Mouse (Mus musculus) monocyte, adult 2 months (primary cell): ENCODE measurements around the gene Nap1l1.
A peak's percentile ranks its signal among the peaks of the same experiment; 100 is the strongest.
"Not testable (repeated sequence)": the region's sequence is repeated elsewhere in the genome, so short reads cannot be mapped to it uniquely, and the experiment has no call there.

Experiments
- DNase-seq, 2 experiments: peaks; one replicate each; pipeline ENCODE4 v3.0.0; 2022; ENCODE audit warnings: low spot score in 2 of 2, low read depth in 1 of 2

The Nap1l1 gene

DNA sequence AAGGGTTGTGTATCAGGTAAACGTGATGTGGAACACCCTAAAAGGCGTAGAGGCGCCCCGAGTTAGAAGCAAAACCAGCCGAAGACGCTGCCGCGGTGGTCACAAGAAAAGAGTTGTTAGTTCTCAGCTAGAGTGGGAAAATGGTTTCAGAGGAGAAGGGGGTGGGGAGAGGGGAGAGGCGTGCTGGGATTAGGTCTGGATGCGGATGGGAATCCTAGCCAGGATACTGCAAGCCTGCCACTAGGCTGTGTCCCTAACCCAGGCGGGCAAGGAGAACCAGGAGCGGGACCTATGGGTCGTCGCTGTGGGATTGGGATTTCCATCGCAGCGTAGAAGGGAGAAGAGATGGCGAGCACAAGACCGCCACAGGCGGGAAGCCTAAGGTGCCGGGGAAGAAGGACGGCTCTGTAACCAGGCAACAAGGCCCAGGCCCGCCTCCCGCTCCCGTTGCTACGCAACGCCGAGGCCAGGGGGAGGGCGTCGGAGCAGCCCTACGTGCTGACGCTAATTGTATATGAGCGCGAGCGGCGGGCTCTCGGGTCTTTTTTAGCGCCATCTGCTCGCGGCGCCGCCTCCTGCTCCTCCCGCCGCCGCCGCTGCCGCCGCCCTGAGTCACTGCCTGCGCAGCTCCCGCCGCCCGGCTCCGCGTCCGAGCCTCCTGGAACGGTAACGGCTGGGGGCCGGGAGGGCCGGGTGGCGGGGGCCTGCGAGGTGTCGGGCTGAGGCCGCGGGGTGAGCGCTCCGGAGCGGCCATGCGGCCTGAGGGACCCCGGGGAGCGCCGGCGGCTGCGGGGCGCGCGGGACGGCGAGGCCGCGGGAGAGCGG lies at the start of gene Nap1l1:
Nap1l1 (plus strand) TSS at position 538 of the 825 bp plus-strand sequence.
- DNase-seq: peak; percentile 90 to 96

DNA sequence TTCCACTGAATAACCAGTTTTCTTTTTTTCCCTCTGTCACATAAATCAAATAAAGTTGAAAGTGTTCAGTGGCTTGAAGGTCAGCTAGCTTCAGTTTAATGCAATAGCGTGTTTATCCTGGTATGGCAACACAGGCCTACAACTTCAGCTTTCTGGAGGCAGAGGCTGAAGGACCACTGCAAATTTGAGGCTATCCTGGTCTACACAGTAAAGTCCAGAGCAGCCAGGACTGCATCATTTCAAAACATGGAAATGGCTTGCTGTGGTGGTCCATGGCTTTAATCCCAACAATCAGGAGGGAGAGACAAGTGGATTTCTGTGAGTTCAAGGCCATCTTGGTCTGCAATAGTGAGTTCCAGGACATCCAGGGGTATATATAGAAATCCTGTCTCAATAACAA lies 46.5 kb upstream of the Nap1l1 start:
- no peak for DNase-seq

DNA sequence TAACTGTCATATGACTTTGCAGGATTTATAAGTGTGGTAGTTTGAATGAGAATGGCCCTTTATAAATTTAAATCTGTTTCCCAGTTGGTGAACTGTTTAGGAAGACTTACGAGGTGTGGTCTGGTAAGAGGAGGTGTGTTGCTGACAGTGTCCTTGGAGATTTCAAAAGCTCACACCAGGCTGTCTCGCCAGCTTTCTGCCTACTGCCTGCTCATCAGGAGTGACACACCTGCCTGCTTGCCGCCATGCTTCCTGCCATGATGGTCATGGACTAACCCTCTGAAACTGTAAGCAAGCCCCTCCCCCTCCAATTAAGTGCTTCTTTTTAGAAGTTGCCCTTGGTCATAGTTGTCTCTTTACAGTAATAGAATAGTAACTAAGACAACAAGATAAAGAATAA lies 39.5 kb upstream of the Nap1l1 start:
- DNase-seq: no peak

DNA sequence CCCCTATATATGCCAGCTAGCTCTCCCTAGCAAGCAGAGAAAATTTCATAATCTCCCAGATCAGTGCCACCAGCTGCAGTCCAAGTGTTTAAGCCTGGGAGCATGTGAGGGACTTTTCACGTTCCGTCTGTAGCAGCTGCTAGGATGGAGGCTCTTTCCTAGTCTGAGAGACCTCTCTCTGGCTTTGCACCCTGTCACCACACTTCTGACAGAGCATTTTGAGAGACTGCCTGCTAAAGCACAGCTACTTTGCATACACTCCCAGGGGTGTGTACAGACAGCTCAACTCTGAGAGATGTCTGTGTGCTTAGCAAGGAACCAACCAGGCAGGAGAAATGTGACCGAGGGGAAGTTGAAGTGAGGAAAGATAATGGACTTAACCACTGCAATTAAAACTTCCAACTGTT lies 32.0 kb upstream of the Nap1l1 start:
- no peak for DNase-seq

DNA sequence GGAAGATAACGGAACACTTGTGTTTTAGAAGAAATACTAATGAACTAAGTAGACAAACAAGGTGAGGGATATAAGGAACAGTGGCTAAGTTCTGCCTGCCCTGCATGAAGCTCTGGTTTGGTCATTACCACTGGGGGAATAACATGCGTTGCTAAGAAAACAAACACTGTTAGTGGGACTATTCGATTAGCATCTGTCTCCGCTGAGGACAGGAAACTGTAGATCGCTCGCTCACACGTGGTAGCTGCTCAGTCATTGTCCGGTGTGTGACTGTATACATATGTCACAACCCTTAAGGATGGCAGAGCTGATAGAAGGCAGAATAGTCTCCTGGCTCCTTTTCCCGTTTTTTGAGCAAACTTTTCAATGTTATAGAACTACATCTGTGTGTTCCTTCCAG lies 28.8 kb upstream of the Nap1l1 start:
- no peak for DNase-seq

DNA sequence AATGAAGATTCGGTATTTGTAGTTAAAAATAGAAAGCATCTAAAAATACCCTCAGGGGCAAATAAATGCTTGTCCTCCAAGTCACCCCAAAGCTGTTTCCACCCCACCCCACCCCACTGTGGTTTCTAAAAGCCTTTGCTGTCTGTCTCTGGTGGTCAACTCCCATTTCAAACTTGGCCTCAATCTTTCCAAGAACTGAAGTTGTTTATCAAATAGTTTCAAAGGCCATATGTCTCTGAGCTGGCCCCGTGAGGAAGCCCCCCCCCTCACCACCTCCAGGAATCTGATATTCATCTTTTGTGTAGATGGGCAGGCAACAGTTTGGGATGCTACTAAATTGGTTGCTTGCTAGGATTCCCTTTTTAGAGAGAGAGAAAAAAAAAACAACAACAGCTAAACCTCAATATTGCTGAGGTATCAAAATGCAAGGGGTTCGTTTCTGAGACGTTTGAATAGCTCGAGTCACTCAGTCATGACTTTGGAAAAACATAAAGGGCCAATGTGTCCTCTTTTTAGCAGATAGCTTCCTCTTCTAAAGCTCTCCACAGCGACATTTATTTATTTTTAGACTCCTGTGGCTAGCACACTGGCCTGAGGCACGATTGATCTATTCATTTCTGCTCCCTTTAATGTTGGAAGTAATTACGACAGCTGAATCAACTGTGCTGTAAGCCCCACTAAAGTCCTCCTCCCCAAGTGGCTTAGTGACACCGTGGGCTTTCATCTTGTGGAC lies 26.9 kb upstream of the Nap1l1 start:
- DNase-seq: no peak

DNA sequence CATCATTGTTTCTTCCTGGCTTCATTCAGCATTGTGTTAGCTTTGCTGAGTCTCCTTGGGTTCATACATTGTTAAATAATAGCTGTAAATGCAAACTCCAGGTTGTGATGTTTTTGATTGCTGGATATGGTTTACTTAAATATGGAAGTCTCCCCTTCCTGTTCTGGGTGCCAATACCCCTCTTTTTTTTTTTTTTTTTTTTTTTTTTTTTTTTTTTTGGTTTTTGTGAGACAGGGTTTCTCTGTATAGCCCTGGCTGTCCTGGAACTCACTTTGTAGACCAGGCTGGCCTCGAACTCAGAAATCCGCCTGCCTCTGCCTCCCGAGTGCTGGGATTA lies 26.4 kb upstream of the Nap1l1 start:
- DNase-seq: not testable (repeated sequence)

DNA sequence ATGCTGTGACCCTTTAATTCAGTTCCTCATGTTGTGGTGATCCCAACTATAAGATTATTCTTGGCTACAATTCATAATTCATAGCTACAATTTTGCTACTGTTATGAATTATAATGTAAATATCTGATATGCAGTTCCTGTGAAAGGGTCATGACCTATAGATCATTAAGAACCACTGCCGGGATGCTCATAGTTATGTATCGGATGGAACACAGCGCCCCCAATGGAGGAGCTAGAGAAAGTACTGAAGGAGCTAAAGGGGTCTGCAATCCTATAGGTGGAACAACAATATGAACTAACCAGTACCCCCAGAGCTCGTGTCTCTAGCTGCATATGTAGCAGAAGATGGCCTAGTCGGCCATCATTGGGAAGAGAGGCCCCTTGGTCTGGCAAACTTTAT lies 23.4 kb upstream of the Nap1l1 start:
- DNase-seq: not testable (repeated sequence)

DNA sequence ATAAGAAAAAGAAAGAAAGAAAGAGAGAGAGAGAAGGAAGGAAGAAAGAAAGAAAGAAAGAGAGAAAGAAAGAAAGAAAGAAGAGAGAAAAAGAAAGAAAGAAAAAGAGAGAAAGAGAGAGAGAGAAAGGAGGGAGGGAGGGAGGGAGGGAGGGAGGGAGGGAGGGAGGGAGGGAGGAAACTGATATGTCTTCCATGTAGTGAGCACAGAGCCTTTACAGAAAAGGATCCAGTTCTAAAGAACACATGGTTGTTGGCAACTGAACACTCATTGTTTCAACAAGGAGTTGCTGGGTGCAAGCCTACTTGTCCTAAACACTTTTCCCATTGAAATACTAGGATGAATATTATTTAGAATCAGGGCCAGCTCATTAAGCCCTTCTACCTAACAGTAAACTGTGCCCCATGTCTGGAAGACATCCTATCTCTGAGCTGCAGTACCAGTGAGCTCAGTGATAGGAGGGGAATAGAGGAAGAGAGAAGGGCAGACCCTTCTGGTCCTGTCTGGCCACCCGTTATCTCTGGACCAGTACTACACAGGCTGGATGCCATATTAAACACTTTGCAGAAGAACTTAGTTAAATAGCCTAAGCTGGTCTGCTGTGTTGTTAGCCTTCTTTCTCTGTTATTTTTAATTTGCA lies 21.2 kb upstream of the Nap1l1 start:
- no peak for DNase-seq

DNA sequence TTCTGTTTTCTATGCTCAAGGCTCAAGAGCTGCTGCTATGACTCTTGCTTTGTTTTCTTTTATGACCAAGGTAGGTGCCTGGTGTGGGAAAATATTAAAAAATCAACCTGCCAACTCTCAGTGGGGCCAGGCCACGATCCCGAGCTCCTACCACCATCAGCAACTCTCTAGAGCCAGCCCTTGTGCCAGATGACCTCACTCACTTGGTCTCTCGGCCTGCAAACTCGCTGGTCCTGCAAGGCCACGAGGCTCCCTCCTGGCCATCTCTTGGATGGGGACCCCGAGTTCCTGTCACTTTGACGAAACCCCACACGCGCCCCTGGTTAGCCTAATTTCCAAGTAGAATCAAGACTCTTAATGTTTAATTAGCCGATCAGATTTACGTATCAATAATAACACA lies 20.6 kb upstream of the Nap1l1 start:
- no peak for DNase-seq

DNA sequence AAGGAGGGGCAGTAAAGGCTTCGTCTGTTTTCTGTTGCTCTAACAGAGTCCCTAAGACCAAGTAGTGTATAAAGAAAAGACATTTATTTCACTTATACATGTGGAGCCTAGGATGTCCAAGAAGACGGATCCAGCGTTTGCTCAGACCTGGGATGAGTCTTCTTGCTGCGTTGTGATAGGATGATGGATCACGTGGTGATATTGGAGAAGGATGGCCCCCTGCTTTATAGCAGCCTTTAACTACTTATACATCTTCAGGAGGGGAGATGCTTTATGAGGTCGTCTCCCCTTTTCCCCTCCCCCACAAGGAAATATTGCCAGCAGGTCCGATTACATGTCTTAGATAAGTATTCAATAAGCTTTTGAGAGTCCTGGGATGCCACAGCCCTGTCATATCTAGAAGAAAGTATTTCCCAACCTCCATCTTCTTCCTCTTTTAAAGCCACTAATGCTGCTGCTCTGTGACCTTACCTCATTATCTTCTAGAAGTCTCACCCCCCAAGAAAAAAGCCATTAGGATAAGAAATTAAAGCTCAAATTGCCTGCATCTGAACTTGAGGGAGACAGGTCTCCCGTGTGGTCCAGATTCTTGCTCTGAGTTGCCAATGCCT lies 18.2 kb upstream of the Nap1l1 start:
- DNase-seq: no peak

DNA sequence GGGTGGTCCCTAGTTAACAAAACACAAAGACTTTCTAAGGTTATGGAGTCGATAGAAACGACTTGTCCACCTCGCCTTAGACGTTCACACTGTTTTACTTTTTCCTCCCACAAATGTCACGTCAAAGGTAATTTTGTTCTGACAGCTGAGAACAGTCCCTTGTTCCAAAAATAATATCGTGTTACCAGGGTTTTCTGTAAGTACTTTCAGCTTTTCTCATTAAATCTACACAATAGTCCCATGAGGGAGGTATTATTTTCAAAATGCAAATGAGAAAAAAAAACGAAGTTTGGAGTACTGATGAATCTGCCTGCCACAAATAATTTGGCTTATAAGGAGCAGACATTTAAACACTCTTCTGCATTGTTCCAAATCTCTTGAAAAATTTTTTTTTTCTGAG lies 14.9 kb upstream of the Nap1l1 start:
- no peak for DNase-seq

DNA sequence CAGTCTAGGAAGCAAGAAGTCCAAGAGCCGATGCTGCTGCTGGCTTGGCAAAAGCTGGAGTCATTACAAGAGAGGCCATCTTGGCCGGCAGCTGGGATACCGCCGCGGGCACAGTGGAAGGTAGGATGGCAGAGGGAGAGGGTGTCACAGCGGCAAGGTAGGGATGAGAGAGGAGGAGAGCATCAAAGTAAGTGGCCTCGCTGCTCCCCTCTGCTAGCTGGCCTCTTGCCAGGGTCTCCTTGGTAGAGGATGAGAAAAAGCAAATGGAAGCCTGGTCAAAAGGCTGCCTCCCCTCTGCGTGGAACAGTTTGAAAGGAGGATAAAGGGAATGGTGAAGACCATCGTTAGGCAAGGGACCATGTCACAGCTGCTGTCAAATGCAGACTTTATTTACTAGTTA lies 14.0 kb upstream of the Nap1l1 start:
- no peak for DNase-seq

DNA sequence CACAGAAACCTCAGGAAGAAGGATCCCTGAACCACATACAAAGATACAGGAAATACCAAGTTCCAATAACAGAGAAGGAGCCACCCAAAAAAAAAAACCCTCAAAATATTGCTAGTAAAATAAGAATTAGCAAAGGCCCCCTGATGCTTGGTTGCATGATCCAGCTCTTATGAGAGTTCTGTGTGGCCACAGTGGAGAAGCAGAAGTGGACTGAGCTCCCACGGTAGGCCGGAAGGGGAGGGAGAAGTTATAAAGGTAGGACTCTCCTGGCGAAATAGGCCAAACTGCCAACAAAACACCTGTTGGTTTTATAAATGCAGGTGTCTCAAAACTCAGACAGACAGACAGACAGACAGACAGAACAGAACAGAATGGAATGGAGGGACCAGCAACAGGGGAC lies 13.1 kb upstream of the Nap1l1 start:
- no peak for DNase-seq

DNA sequence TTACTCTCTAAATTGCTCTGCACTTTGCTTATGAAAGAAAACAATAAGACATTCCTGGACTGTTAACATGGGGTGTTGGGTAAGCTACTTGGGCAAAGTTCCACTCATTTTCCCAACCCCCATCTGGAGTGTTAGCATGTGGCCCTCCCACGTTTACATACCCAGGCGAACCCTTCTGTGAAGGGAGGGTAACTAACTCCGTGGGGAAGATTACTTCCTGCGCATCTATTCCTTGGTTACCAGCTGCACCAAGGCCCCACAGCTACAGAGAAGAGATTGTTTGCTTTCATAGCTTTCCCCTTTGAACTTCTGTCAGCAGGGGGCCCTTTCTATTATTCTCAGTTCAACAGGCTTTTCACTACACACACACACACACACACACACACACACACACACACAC lies 12.6 kb upstream of the Nap1l1 start:
- no peak for DNase-seq

DNA sequence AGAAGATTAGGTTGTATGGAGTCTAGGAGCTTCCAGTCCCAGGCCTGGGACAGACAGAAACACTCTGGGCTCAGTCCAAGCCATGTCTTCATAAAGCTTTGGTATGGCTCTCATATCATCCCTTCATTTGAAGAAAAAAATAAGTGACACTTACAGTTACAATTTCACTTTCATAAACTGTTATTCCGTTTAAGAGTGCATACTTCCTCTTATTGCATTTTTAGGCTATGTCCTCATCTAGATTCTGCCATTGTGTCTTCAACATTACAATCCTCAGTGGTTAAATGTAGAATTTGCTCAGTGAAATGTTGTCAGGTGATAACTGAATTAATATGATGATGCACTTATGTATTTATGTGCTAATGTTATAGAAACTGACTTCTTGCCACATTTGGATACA lies 8.2 kb upstream of the Nap1l1 start:
- no peak for DNase-seq

DNA sequence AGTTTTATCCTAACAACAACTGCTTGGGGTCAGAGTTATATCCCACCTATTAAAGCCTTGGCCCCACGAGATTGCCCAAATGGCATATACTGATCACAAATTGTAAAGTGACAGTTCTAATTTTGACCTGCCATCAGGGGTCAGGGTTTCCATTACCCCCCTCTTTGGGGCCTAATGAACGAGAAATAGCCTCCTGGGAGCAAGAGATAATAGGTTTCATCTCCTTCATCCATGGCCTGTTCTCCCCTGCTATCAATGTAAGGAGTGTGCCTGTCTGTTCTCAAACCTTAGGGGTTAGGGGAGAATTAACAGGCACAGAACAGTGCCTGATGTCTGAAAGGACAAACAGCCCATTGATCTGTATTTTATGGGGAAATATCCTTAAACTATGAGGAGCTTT lies 7.6 kb upstream of the Nap1l1 start:
- DNase-seq: no peak

DNA sequence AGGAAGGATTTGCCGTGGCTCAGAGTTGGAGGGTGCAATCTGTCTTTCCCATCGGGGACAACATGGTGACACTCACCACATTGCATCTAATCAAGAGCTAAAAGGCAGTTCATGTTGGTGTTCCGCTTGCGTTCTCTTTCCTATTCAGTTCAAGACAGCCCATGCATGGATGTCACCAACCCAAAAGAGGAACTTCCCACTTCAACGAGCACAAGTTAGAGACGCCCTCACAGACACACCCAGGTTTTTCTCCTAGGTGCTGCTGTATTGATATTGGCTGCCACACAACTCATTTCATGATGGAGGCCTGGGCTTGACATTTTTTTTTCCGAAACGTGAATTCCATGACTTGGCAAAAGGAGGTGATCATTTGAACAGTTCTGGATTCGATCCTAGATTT lies 1.9 kb upstream of the Nap1l1 start:
- peak; percentile 16 to 28 for DNase-seq

DNA sequence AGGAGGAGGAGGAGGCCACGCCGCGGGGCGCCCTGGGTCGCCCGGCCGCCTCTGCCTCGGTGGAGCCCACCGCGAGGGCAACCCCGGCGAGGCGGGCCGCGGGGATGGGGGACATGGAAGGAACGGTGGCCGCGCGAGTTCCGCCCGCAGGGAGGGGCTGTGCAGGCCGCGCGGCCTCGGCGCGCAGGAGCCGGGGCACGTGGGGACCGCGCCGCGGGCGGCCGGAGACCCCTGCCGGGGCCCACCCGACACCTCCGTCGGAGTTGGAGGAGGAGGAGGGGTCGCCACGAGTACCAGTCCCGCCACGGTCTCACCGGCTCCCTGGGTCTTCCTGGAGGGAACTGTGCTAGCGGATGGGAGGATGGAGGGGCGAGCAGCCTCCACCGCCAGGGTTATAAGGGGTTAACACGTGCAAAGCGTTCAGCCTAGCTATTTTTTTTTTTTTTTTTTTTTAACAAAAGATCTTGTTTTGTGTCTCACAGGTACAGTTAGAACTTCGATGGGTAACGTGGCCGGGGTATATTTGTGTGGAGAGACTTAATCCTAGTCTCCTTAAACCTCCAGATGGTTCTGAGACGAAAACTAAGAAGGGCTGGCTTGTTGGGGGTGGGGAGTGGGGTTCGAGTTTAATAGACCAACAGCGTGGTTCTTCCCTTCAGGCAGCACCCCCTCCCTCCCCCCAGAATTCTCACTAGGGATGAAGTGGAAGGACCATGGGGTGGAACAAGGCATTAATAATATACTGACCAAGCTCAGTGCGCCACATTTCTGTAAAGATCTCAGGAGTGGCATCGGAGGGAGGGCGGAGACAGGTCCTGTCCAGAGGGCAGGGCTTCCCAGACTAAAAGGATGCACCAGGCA lies 718 bp downstream of the Nap1l1 start:
- peak in 1 of 2 experiments; percentile 14 for DNase-seq

DNA sequence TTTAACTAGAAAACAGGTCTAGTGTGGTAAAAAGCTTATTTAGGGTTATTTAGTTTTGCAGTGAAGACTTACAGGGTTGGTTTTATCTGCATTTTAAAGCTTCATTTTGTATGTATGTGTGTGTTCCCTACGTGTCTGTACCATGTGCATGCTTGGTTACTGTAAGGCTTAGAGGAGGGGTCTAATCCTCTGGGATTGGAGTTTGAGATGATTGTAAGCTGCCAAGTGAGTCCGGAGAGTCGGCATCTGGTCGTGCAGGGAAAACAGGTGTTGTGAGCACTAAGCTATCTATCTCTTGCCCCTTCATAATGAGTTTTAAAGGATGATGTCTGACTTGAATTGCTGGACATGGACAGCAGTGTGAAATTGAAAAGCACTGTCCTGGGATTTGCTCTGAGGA lies 3.3 kb downstream of the Nap1l1 start:
- no peak for DNase-seq

DNA sequence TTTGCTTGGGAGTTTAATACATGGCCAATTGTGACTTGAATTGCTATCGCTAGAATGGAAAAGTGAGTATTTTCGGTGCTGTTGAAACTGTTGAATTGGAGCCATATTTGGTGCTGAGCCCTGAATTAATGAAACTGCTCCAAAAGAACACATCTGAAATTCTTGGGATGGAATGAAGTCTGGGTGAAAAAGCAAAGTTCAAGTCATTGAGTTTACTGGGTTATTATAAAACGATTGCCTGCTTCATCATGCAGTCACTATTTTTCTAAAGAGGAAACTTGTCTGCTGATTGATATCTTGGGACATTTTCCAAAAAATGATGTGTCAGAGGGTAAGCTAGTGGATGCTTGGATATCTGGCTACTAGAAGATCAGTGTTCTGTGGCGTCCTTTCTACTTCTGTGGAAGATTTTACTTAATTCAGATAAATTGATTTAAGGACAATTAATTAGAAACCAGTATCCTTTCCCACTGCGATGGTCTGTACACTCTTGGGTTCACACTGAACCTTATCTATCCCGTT lies 4.0 kb downstream of the Nap1l1 start:
- DNase-seq: no peak
